Mouse (Mus musculus) ovary, adult 18-20 months (tissue): ENCODE data around the gene Cirbp.
"Not testable (repeated sequence)": the region's sequence is repeated elsewhere in the genome, so short reads cannot be mapped to it uniquely, and the experiment has no call there.

Source experiments
- DNase-seq: peaks from one replicate; pipeline ENCODE4 v3.0.0; 2022; ENCODE audit warnings: low spot score, mixed read lengths

Gene Cirbp

DNA sequence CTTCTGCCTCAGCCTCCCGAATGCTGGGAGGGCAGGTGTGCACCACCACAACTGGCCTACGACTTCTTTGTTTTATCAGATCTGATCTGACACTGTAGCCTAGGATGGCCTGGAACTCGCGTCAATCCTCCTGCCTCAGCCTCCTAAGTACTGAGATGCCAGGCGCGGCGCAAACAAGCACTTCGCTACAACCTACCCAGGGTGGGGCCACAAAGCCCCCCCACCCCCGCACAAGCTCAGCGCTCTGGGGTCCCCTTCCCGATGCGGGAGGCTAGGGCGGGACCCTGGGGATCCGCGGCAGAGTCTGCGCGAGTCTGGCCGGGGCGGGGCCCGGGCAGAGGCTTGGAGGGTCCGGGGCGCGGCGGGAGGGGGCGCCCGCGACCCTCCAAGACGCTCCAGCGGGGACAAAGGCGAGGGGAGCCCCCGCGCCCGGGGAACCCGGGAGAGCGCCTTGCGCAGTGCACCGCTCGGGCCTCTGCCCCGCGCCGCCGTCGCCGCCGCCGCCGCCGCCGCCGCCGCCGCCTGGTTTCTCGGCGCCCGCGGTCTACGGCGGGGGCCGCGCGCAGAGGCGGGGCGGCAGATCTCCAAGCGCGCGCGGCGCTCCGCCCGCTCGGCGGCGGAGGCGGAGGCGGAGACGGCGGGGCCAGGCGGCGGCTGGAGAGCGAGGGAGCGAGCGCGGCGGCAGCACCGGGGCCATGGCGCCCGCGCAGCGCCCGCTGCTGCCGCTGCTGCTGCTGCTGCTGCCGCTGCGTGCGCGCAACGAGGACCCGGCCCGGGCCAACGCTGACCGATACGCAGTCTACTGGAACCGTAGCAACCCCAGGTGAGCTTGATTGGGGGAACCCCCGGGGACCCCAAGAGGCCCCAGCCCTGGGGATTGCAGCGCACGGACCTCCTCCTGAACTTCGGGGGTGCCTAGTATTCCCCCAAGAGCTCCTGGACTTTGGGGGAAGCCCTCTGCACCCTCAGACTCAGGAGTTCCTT lies 13.6 kb downstream of the Cirbp start, which contains the start of gene Efna2:
Gene Efna2 (plus strand): TSS at position 415 of the 984 bp plus-strand sequence.
- no peak for DNase-seq

DNA sequence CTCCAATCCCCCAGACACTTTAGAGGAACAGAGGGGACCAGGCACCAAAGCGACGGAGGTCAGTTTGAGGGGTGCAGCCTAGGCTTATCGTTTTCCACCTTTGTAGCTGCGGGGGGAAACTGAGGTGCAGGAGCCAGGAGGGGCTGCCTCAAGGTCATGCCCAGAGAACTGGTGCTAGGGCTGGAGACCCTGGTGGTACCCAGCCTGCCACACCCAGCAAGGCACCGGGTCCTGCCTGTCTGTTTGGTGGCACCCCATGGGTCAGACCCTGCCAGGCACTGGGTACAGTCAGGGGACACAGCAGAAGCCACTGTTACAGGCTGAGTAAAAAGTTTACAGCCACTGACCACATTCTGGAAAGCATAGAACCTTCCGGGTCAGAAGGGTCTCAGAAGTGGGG lies 14.5 kb downstream of the Cirbp start:
- DNase-seq: no peak

DNA sequence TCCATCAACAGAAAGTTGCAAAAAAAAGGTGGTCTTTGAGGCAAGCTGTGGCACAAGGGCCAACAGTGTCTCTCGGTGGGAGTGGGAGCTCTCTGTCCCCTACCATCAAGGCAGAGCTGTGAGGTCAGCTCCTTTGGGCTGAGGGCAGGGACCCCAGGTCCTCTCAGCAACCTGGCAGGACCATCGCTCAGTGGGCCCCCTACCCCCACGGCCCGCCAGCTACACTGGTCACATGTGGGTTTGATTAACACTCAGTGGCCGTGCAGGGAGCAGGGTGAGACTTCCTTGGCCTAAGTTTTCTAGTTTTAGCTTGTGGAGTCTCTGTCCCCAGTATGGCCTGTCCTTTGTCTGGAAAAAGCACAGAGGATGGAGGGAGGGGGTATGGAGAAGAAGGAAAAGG lies 15.0 kb downstream of the Cirbp start:
- no peak for DNase-seq

DNA sequence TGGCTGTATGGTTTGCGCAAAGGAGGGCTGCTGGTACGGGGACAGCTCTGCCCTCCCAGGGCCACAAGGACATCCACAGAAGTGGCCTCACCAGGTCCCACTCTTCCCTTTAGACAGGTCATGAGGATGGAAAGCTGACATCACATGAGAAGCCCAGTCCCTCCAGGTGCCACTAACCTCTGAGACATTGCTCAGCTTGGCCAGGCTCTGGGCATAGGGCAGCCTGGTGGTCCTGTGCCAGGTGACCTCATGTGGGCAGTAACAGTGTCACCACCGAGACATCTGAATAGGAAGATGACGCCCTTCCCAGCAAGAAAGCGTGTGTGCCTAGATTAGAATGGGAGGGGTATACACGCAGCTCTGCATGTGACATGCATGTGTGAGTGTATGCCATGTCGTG lies 16.8 kb downstream of the Cirbp start:
- DNase-seq: no peak

DNA sequence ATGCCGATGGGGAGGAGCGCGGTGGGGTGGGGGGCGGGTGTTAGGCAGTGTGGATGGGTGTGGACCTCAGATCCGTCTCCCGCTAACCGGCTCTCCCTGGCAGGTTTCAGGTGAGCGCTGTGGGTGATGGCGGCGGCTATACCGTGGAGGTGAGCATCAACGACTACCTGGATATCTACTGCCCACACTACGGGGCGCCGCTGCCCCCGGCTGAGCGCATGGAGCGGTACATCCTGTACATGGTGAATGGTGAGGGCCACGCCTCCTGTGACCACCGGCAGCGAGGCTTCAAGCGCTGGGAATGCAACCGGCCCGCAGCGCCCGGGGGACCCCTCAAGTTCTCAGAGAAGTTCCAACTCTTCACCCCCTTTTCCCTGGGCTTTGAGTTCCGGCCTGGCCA lies 20.9 kb downstream of the Cirbp start:
- no peak for DNase-seq

DNA sequence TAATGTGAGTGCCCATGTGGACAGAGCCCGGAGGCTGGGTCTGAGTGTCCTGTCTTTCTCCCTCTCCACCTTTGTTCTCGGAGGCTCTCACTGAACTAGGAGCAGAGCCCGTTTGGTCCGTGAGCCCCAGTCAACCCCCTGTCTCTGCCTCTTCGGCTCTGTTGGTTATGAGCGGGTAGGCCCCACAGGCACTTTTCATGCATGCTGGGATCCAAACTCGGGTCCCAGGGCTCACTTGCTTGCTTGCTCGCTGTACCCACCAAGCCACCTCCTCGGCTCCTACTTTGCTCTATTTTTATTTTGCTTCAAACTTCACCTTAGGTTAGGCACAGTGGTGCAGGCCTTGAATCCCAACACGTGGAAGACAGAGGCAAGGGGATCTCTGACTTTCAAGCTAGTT lies 22.0 kb downstream of the Cirbp start:
- DNase-seq: no peak

DNA sequence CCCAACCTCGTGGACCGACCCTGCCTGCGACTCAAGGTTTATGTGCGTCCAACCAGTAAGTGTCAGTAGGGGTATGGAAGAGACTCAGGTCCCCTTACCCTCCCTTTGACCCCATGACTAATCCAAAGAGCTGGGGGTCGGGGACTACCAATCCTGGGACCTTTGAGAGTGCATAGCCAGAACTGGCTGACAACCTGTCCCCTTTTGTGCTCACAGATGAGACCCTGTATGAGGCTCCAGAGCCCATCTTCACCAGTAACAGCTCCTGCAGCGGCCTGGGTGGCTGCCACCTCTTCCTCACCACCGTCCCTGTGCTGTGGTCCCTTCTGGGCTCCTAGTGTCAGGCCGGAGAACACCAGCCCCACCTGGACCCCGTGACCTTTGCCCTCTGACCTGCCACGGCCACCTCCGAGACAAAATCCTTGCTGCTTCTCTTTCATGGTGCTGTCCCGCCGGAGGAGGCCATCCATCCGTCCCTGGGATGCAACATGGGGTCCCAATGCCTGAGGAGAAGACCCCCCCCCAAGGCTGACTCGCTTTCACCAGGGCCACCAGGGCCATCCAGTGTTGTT lies 22.8 kb downstream of the Cirbp start:
- no peak for DNase-seq

DNA sequence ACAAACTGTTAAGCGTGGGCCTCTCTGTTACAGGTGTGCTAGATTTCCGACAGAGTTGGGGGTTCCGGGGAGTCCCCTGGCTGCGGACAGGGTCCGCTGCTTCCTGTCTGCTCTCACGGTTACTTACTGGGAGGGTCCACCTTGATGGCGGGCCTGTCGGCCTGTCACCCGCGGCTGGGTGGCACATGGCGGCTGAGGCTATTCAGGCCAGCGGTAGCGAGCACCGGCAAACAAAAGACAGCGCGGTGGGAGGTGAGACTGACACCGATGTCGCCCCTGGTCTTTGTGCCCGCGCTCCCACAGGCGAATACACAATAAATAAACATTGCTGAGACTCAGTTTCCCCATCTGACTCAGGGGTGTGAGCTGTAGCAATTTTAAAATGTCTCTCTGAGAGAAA lies 24.2 kb downstream of the Cirbp start:
- no peak for DNase-seq

DNA sequence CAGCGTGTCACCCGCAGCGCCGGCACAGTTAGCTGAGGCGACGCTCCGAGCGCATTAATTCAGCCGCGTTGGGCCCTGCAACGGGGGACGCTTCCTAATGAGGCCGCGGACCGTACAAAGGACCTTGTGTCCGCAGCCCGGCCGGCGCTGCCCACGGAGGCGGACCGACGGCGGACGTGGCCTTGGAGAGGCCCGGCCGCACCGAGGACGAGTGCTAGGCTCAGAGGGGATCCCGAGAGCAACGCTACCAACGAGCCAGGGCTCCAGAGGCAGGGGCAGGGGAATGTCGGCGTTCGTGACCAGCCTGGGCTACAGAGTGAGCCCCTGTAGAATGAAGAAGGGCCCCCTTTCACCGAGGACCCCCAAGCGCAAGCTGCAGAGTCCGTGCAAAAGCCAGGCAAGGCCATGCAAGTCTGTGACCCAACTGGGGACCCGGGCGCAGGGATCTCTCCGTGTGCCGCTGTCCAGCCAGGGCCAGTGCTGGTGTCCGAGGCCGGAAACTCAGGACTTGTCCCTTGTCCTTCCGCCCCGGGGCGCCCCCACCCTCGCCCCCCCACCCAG lies 24.8 kb downstream of the Cirbp start:
- DNase-seq: no peak

DNA sequence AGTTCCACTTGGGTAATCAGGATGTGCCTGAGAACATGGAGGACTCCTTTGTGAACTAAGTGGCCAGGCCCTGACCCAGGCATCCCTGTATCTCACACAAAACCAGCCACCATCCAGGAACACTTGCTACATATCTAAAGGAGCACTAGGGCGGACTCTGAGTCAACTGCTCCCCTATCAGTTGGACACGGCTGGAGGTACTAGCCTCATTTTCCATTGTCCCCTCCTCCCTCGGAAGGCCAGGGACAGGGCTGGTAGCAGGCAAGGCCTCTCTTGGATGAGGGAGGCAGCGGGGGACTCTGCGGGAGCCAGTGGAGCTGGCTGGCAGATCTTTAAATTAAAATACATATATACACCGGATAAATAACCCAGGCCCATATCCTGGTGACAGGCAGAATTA lies 28.2 kb downstream of the Cirbp start:
- DNase-seq: no peak

DNA sequence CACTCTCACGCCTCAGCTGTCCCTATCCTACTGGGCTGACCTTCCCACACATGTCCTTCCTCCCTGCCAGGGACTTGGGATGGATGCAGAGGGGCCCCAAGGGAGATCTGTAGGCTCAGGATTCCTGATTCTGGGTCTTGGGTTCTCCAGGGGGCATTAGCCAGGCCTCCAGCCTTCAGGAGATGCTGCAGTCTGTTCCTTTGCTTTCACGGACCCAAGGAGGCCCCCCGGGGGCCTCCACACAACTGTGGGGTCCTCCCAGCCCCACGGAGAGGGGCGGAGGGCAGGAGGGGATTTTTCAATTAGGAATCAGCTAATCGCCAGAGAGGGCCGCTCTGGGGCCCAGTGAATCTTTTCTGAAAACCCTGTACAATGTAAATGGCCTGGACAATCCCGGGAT lies 28.7 kb downstream of the Cirbp start:
- DNase-seq: no peak

DNA sequence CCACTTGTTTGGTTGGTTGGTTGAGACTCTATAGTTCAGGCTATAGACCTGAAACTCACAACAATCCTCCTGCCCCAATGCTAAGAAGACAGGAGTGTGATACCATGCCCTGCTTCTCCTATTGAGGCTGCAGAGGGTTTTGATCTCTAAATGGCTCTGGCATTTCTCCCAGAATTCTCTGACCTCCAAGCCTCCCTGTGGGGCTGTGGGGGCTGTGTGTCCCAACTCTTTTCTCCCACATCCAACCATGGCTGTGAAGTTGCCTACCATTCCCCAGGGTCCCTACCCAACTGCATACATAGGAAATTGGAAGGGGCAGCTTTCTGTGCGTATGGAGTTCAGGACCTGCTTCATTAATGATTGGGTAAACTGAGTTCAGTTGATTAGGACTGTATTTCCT lies 30.4 kb downstream of the Cirbp start:
- no peak for DNase-seq

DNA sequence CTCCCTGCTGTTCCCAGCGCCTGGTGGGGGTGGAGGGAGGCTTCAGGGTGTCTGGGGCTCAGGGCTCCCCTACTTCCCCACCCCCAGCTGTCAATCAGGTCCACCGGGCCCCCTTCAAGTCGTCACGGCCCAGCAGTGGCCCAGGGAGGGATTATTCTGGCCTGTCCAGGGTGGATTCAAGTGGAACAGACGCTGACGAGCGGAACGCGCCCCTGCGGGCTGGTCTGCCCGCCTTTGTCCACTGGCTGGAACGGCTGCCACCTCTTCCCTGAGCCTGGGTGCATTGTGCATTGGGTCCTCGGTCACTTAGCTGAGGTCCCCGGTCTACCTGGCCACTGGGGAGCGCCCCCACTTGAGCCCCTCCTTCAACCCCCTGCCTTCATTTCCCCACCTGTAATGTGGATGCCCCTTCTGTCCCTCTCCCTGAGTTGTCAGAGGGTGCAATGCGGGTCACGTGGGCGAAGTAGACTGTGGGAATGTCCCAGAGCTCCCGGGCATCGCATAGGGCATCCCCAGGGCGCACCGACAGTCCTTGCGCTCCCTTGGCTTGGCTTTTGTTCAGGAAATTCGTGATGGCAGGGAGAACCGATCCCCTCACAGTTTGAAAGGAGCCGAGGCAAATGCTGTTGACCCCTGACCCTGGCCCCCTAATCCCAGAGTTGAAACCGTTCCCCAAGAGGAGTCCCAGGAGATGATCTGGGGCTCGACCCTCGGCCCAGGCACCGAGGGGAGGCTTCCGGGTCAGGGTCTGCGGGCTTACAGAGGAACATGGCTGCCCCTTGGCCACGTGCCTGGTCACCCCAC lies 31.2 kb downstream of the Cirbp start:
- DNase-seq: no peak

DNA sequence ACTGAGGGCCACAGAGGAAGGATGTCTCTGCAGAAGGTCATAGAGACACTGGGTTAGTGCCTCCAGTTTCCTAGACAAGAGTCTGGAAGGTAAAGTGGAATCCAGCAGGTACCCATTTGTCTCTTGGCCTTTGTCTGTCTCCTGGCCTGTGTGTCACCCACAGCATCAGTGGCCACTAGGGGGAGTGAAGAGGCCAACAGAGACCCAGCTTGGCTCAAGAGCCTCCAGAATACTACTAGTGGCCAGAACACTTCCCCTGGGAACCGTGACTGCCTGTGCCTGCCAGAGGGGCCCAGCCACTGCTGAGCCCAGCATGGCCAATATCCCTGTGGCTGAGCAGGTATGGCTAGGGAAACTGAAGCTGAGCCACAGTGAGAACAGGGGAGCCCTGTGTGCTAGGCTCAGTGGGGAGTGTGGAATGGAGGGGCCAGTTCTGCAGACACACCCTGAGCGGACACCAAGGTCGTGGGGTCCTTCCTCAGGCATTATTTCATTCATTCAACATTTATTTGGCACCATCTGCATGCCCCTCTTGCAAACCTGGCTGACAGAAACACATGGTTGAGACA lies 33.7 kb downstream of the Cirbp start:
- DNase-seq: peak; percentile 62

DNA sequence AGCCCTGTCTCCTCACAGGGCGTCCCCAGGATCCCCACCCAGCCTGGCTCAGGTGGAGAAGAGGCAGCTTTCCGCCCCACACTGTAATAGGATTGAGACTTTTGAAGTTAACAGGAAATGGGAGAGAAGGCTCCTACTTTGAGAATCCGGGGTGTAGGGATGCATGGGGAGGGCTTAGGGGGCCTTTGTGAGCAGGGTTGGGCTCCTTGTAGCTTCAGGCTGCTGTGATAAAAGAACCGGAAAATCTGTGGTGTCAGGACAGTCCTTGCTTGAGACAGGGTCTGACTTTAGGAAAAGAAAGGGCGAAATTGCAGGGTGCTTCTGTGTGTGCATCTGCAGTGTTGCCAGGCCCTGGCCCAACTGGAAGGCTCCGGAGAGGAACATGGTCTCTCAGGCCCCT lies 34.7 kb downstream of the Cirbp start:
- no peak for DNase-seq

DNA sequence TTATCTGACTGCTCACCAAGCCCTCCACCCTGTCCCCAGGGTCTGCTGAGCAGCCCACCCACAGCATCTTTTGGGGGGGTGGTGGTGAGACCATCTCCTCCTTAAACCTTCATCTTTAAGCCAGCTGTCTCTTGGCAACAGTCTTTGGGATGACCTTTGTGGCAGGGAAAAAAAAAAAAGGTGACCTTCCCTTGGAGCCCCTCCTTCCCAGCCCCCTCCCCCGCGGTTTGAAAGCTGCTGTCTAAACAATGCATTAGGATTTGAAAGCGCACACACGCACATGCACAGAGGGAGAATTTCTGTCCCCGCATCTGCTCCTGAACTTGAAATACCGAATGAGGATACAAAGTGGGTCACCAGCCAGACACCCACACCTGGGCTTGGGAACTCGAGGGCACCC lies 38.3 kb downstream of the Cirbp start:
- DNase-seq: no peak

DNA sequence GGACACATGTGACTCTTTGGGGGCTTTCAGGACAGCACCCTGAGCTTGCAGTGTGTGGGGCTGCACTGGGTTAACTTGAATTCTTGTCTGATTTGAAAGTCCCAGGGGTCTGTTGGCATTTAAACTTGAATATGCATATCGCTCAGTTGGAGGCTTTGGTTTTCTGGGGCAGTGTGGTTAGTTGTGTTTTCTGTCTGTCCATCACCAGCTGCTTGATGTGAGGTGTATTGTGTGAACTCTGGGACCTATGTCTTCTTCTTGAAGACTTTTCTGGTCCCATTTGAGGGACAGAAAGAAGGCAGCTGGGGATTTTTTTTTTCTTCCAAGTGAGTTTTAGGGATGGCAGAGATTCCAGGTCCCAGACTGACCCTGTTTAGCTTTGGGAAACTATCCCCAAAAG lies 41.4 kb downstream of the Cirbp start:
- DNase-seq: no peak

DNA sequence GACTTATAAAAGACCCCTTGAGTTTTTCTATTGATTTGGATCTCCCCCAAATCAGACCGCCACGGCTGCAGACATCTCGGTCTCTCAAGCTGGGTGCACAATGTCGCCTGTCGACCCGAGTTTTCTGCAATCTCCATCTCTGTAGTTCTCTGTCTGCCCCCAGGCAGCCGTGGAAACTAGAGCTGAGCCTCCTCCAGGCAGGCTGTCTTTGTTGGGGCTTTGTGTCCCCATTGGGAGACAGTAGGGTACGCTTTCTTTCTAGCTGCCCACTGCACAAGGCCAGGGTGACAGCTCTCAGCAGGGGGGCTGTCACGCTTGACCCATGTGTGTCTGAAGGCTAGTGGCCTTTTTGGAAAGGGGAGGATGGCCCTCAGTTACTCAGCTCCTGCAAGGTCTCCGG lies 41.9 kb downstream of the Cirbp start:
- no peak for DNase-seq

DNA sequence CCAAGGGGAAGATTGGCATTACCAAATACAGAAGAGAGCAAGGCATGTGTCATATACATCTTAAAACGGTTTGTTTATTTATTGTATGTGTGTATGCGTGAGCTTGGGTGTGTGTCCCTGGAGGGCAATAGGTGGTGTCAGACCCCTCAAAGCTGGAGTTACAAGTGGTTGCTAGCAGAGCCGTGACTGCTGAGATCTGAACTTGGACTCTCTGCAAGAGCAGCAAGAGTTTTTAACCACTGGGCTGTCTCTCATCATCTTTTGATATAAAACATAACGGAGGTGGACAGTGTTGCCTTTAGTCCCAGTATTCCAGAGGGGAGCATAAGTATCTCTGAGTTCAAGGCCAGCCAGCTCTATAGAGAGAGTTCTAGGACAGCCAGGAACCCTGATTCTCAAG lies 42.5 kb downstream of the Cirbp start:
- no peak for DNase-seq

DNA sequence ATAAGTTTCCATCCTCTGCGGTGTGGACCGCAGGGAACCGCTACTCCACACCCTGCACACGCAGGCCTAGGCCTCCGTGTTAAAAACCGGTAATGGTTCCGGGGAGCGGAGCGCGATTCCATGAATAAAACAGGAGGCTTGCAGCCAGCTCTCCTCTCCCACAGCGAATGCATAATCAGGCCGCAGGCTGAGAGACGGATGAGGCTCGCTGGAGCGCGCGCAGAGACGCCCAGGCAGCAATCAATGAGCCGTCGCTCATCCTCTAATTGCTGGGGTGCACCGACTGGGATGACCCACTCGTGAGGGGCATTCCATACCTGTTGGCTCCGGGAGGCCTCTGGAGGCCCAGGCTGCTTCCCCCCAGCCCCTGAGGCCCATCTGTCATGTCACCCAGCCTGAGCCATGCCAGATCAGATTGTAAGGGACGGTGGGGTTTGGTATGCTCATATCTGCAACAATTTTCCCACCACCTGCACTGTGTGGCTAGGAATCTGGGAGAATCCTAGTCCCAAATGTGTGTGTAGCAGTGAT lies 43.1 kb downstream of the Cirbp start:
- DNase-seq: no peak

DNA sequence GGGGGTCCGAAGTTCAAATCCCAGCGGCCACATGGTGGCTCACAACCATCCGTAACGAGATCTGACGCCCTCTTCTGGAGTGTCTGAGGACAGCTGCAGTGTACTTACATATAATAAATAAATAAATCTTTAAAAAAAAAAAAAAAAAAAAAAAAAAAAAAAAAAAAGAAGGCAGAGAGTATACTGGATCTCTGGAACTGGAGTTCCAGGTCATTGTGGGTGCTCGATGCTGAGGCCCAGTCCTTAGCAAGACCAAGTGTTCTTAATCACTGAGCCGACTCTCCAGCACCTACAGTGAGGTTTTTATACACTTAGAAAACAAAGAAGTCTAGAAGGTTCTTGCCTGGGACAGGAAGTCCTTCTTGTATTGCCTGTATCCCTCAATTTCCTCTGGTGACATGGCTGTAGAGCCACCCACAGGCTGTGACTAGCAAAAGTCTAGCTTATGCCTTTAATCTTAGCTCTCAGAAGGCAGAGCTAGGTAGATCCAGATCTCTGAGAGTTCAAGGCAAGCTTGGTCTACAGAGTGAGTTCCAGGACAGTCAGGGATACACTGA lies 45.8 kb downstream of the Cirbp start:
- not testable (repeated sequence) for DNase-seq
